Mouse (Mus musculus) left cerebral cortex, adult 18-20 months (tissue): ENCODE data around the gene Rilp. TPM values are rescaled to one million over a fixed set of nuclear protein-coding genes. Genes with fewer than 3 reads are reported as not detected.
A peak's percentile ranks its signal among the peaks of the same experiment; 100 is the strongest.

Experiments used
- DNase-seq, 2 experiments: peaks; one replicate each; pipeline ENCODE4 v3.0.0; 2021 to 2022; ENCODE audit warnings: low spot score in 2 of 2, mixed read lengths in 1 of 2
- total RNA-seq, 2 experiments: library from RNA; stranded (reverse); gene quantifications; 2 replicates each; pipeline ENCODE4 v1.2.3; 2021

Rilp gene
- total RNA-seq, 2 experiments from 2014 or later = 1.6 to 1.8 TPM

DNA sequence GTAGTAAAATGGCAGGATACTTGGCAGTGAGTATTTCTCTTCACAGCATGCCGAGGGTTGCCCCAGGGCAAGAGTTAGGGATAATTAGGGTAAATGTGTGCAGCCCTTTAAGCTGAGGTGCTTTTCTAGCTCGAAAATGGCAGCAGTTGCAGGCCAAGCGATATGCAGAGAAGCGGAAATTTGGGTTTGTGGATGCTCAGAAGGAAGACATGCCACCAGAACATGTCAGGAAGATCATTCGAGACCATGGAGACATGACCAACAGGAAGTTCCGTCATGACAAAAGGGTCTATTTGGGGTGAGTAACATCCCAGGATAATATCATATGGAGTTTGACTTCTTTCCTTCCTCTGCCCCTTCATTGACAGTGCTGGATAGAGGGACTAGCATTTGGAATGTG lies 22.4 kb upstream of the Rilp start:
- no peak for DNase-seq

DNA sequence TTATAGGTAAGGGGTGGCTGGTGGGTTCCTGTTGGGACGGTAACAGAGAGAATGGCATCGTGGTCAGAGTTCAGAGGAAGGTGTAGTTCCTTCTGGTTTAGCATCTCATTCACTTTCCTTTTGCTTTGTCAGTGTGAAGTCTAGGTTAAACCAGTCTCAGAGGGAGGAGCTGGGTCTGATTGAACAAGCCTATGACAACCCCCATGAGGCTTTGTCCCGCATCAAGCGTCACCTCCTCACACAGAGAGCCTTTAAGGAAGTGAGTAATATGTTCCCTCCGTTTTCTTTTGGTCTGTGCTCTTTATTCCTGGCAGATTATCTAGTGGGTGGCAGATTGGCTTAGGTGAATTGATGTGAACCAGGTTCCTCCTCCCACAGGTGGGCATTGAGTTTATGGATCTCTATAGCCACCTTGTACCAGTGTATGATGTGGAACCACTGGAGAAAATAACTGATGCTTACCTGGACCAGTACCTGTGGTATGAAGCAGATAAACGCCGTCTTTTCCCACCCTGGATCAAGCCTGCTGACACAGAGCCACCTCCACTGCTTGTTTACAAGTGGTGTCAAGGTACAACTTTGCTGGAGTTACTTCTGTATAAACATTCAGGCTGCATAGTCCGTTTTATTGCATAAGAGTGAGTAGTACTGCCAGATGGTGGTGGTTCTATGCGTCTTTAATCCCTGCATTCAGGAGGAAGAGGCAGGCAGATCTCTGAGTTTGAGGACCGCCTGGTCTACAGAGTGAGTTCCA lies 15.4 kb upstream of the Rilp start:
- DNase-seq = no peak

DNA sequence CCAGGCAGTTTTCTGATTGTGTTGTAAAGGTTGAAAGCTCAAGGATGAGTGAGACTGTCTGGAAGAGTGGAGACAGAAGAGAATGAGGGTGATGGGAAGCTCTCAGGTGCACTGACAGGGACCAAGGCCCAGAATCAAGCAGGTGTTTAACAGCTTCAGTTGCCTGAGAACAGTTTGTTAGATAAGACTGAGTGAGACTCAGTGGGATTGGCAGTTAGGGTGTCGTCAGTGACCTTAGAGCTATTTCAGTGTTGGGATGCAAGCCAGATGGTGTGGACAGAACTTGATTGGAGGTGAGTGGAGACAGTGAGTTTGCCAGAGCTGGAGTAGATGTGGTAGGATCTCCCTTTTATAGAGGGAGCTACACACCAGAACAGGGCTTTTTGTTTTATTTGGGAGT lies 11.8 kb upstream of the Rilp start:
- no peak for DNase-seq

DNA sequence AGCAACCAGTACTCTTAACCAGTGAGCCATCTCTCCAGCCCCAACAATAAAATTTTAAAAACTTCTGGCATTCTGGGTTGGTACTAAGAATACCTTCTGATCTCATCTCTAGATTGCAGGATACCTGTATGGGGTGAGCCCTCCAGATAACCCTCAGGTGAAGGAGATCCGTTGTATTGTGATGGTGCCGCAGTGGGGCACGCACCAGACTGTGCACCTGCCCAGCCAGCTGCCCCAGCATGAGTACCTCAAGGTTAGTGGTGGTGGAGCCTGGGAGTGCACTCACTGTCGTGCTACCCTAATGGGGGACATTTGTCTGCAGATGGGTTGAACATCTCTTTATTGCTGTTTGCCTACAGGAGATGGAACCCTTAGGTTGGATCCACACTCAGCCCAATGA lies 1.7 kb upstream of the Rilp start:
- DNase-seq = no peak

DNA sequence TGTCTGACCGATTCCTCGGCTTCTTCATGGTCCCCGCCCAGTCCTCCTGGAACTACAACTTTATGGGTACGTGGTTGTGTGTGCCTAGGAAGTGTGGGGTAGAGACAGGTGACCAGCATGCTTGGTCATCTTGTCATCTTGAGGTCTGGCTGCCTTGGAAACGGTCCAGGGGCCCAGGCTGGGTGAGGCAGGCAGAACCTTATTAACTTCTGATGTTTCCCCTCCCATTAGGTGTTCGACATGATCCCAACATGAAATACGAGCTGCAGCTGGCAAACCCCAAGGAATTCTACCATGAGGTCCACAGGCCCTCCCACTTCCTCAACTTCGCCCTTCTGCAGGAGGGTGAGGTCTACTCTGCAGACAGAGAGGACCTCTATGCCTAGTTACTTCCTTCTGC lies 990 bp upstream of the Rilp start:
- DNase-seq = no peak

DNA sequence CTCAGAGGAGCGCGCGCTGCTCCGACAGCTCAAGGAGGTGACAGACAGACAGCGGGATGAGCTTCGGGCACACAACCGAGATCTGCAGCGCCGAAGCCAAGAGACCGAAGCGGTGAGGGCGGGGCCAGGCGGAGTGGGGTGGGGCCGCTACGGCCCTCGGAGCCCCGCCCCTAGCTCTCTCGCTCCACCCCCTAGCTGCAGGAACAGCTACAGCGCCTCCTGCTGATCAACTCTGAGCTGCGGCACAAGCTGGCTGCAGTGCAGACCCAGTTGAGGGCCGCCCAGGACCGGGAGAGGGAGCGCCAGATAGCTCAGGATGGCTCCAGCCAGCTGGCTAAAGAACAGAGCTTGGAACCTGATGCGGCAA lies 716 bp downstream of the Rilp start:
- DNase-seq = peak; percentile 90 to 93

DNA sequence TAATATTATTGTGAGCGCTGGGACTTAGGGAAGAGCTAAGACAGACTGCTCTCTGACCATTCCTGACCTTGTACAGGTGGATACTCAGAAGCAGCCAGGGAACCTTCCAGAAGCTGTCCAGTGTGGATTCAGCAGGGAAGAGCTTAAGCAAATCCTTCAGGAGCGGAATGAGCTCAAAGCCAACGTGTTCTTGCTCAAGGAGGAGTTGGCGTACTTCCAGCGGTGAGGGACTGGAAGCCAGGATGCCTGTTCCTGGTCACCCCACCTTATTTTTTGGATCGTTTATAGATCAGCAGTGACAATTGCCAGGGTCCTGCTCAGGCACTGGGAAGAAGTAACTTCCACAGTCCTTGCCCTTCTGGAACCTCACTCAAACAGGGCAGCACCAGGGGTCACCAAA lies 1.3 kb downstream of the Rilp start:
- no peak for DNase-seq

DNA sequence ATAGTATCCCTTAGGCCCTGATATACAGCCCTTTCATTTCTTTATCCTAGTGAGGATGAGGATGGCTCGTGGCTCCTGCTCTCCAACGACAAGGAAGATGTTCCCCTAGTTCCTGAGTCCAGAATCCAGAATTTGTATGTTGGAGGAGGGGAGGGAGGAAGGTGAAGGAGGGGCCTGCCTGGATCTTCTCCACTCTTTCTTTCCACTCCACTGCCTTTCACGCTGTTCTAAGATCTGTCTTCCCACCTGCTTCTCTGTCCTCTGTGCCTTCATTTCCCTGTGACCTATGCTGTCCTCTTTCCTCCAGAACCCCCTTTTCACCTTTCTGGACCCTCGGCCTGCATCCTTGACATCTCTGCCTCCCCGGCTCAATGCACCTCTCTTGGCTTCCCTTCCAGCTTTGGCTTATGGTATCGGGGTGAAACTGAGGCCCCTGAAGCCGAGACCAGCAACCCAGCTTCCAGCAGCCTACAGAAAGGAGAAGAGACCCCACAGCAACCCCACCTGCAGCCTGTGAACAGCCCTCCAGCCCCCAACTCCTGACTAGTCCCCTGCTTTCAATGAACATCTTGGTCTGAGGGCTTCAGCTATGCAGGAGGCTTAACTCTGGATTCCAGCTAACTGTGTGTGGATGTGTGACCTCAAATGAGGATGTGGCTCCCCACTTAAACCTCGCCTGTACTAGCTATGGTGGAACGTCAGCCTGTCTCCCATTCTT lies 2.6 kb downstream of the Rilp start:
- no peak for DNase-seq

DNA sequence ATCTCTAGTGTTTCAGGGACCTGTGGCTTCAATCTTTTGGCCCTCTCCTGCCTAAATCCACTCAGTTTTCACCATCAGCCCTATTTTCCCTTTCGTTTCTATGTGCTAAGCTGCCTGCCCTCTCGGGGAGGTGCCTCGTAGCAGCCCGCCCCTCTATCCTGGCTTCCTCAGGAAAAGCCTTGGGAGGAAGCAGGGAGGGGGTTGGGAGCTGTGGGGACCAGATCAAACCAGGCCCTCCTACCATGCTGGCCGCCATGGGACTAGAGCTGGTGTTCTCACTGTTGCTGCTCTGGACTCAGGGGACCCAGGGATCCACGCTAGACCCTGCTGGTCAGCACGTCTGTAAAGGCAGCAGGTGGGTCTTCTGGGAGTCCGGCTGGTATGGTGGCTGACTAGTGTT lies 3.4 kb downstream of the Rilp start, which contains the start of gene Scarf1:
Gene Scarf1, plus strand, starts transcription at position 205 of the 400 bp plus-strand sequence.
- no peak for DNase-seq

DNA sequence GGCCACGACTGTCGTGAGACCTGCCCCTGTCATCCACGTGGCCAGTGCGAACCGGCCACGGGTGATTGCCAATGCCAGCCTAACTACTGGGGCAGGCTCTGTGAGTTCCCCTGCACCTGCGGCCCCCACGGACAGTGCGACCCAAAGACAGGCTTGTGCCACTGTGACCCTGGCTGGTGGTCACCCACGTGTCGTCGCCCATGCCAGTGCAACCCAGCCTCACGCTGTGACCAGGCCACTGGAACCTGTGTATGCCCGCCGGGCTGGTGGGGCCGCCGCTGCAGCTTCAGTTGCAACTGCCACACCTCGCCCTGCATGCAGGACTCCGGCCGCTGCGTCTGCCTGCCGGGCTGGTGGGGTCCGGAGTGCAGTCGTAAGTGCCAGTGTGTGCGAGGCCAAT lies 5.3 kb downstream of the Rilp start:
- no peak for DNase-seq

DNA sequence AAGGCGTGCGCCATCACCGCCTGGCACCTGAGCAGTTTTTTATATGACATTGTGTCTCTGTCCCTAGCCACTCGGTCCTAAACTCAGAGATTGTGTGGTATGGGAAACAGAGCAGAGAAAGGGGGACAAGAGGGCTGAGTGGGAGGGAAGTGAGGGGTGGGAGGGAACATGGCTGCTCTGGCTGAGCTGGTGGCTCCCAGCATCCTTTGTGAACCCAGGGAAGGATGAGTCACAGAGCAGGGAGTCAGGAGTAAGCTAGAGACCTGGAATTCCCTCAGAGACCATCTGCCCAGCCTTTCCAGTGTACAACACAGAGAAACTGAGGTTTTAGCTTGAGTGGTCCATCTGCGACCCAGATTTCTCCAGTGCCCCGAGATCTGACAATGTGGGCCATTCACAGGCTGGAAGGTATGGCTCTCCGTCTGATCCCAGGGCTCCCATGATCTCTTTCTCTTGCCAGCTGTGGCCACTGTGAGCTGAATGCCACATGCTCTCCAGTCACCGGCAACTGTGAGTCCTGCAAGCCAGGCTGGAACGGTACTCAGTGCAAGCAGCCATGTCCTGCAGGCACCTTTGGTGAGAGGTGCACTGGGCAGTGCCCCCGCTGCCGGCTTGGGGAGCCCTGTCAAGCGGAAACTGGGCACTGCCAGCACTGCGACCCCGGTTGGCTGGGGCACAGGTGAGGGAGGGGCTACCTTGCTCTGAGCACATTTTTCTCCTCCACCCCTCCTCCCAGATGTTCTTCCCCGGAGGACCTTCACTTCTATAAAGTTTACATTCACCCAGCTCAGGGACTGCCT lies 10.1 kb downstream of the Rilp start:
- no peak for DNase-seq

DNA sequence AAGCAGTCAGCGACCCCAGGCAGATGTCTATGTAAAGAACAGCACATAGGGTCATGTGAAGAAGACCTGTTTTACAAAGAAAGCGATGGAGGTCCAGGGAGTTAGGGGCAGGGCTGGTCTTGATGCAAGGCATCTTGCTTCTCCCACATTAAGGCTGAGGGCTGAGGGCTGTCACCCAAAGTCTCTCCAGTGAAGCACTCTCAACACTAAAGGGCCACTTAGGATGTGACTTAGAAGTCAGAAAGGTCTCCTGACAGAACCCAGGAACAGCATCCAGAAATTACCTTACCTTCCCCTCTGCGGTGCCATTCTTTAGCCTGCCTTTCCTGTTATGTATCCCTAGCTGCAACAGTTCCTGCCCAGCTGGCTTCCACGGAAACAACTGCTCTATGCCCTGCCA lies 11.7 kb downstream of the Rilp start:
- no peak for DNase-seq

DNA sequence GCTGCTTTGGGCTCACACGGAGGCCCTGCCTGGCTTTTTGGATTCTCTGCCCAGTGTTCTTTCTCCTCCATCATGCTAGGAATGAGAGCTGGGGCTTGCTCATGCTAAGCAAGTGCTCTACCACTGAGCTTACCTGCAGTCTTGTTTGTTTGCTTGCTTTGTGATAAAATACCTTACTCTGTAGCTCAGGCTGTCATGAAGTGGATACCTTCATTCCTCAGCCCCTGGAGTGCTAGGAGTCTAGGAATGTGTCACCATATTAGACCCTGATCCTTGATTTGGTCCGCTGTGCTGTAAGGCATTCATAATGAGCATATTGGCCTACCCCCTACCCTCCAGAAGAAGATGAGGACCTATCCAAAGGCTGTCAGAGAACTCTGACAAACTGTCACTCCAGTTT lies 12.9 kb downstream of the Rilp start:
- DNase-seq = no peak

DNA sequence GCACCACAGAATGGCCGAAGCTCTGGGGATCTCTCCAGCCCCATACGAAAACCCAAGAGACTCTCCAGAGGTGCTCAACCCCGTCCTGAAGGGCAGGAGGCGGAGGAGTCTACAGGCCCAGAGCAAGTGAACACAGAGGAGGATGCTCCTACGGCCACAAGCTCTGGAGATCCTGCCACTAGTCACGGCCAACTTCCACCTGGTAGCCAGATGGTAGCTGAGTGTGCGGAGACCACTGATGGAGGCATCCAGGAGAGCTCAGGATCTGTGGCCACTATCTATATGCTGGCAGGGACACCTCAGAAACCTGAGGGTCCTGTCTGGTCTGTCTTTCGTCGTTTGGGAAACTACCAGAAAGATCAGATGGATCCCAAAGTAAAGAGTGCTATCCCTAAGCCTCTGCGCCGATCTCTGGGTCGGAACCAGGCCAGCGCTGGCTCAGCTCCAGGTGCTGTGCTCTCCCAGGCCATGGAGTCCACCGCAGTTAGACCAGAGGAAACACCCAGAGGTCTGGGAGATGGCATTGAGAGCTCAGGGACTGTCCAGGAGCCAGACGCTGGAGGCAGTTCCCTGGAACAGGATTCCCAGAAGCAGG lies 15.7 kb downstream of the Rilp start:
- no peak for DNase-seq

DNA sequence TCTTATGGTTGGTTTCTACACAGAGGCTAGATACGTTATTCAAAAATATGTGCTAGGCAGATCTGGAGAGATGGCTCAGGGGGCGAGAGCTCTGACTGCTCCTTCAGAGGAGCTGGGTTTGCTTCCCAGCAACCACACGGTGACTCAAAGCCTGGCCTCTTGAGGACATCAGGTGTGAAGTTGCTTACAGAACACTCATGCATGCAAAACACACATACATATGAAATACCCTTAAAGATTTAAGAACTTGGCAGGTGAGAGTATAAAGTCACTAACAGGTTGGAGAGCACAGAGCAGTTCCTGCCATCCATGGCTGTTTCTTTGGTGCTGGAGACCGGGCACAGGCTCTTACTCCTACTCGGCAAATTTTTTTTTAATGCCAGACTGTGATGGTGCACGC lies 17.0 kb downstream of the Rilp start:
- no peak for DNase-seq

DNA sequence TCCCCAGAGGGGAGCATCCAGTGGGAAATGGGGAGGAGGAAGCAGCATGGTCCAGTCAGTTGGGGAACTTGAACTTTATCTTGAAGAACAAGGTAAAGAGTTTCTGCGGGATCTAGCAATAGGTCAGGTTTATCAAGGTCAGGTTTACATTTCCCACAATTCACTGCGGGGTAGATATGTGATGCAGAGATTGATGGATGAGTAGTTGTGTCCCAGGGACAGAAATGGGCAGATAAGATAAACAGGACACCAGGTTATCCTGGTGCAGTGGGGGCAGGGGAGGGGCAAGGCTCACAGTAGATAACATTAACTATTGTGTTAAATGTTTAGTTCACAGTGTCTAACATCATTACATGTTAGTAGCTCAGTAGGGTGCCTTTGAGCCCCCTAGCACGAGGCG lies 19.9 kb downstream of the Rilp start:
- no peak for DNase-seq

DNA sequence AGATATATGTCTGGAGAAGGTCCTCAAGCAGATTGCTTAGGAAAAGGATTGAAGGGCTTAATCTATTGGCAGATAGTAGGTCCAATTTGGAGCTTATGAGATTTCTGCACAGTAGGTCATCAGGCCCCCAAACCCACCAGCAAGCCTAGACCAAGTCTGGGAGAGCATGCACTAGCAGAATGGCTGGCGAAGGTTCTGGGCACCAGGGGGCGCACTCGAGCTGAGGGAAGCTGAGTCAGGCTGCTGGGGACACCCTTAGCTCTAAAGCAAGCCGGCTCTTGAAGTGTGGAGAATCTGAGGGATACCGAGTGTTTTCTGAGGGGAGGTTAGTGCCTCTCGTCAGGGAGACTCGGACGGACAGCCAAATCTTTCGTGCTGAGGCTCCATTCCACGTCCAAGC lies 20.4 kb downstream of the Rilp start:
- peak; percentile 98 to 100 for DNase-seq

DNA sequence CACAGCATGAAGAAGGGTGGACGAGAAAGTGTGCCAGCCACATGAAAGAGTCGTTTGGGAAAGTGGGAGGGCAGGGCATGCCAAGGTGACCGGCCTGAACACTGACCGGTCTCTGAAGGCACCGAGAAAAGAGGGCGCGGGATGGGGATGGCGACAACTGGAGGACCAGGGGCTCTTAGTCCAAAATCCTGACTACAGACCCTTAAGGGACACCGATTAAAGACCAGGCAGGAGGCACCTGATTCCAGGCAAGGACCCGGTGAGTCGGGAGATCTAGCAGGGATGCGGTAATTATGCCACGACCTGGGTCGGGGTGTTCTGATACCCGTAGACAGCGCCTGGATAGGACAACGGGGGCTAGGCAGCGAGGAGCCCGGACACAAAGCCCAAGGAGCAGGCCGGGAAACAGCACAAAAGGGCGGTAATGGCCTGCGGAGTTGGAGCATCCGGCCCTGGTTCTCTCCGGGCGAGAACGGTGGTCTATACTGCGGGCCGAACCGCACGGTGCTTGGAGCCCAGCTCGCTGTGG lies 21.0 kb downstream of the Rilp start:
- no peak for DNase-seq

DNA sequence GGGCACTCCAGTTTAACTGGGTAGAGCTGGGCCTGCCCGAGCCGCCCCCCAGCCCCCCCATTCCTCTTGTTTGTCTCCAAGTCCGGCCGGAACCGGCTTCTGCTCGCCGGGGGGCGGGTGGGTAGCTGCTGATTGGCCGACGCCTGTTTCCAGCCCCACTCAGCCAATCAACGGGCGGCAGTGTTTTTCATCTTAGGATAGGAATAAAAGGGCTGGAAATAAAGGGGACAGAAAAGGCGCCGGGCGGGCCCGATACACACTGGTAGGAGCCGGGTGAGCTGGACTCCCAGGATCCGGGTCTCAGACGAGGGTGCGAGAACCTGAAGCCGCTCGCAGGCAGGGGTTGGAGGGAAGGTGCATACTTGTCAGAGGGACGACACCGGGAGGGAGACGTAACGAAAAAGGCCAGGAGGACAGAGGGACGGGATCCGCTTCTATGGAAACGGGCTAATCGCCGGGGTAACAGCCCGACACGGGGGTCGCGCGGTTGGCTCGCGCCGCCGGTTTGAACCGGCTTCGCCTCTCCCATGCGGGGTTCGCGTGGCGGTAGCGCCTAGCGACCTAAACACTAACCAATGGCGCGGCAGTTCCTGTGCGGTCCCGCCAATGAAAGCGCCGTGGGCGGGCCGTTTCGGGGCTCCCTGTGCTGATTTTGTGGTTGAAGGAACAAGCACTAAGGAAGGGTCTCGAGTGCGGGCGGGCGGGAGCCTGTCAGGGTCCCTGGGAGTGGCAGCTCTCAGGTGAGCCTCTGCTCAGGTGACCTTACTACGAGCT lies 21.8 kb downstream of the Rilp start, which contains the start of gene Slc43a2:
Gene Slc43a2, plus strand, starts transcription at position 226 of the 774 bp plus-strand sequence.
- DNase-seq = peak; percentile 95 to 97
